Mouse (Mus musculus) C2C12 (cell line): Measurements from ENCODE around the gene Mink1. TPM values are rescaled to one million over a fixed set of nuclear protein-coding genes. Genes with fewer than 3 reads are reported as not detected.

Experiments used
- H3K27me3 ChIP-seq: one replicate; pipeline ENCODE4 v1.6.1; 2011; ENCODE audit not compliant: control insufficient read depth, insufficient read depth, insufficient read length
- H3K36me3 ChIP-seq: one replicate; pipeline ENCODE4 v1.6.1; 2011; ENCODE audit not compliant: control insufficient read depth, insufficient read depth
- H3K4me3 ChIP-seq: one replicate; pipeline ENCODE4 v1.5.1; 2011; ENCODE audit warnings: mild to moderate bottlenecking, control low read depth; ENCODE audit not compliant: poor library complexity, insufficient read depth, severe bottlenecking
- H3K79me2 ChIP-seq: one replicate; pipeline ENCODE4 v1.6.1; 2011; ENCODE audit not compliant: control insufficient read depth, insufficient read depth
- H3K79me3 ChIP-seq: one replicate; pipeline ENCODE4 v1.6.1; 2011; ENCODE audit warnings: low read depth, control low read depth
- H3ac ChIP-seq: one replicate; pipeline ENCODE3; 2011; ENCODE audit warnings: low read depth; ENCODE audit not compliant: control insufficient read depth, insufficient read length
- CEBPB ChIP-seq: IDR thresholded peaks from one replicate; pipeline ENCODE4 v1.6.1; 2011; ENCODE audit warnings: low read depth, mild to moderate bottlenecking, control low read depth, moderate library complexity
- CTCF ChIP-seq: IDR thresholded peaks from one replicate; pipeline ENCODE4 v1.5.1; 2011; ENCODE audit not compliant: control insufficient read depth, insufficient read depth, insufficient read length
- FOSL1 ChIP-seq: IDR thresholded peaks from one replicate; pipeline ENCODE4 v1.8.0; 2011; ENCODE audit warnings: mild to moderate bottlenecking, low read length; ENCODE audit not compliant: poor library complexity, insufficient read depth, severe bottlenecking
- MAX ChIP-seq: IDR thresholded peaks from one replicate; pipeline ENCODE4 v1.6.1; 2011; ENCODE audit warnings: mild to moderate bottlenecking, control low read depth
- MYOD1 ChIP-seq: IDR thresholded peaks from one replicate; pipeline ENCODE4 v1.6.1; 2011; ENCODE audit warnings: low read depth; ENCODE audit not compliant: control insufficient read depth, insufficient read length
- MYOG ChIP-seq: IDR thresholded peaks from one replicate; pipeline ENCODE4 v1.6.1; 2011; ENCODE audit not compliant: control insufficient read depth, insufficient read length; ENCODE audit errors: extremely low read depth
- USF1 ChIP-seq: IDR thresholded peaks from one replicate; pipeline ENCODE4 v1.6.1; 2011; ENCODE audit warnings: low read depth, mild to moderate bottlenecking, control low read depth, moderate library complexity
- polyA plus RNA-seq: library from polyadenylated mRNA; unstranded; fragments of >200 nt; fragmentation: generic; extraction: Trizol; gene quantifications from one replicate; pipeline ENCODE4 v1.2.1, GENCODE M21; 2012; ENCODE audit warnings: missing spikeins

The Mink1 gene
- polyA plus RNA-seq, 1 experiment, result 34.5 TPM

DNA sequence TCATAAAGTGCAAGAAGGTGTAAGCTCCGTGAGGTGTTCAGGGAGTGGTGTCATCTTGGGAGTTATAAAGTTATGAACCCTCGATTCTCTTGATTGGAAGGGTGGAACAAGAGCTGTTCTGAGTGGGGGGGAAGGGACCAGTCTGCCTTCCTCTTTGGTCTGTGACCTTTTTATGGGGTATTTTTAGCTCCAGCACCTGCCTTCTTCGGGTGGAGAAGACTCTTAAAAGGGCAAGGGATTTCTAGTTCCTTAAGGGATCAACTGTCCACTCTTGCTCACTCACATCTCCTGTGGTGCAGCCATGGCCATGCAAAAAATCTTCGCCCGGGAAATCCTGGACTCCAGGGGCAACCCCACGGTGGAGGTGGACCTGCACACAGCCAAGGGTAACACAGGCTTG is 94.9 kb downstream of the Mink1 start:
- Histone ChIP-seq H3K27me3 (no peaks in the 10 kb centered on the region), H3K4me3 (peak overlapping the region; percentile 99), H3K79me3 (peaks cover 59% of the 10 kb centered on the region), H3K36me3 (peaks cover 50% of the 10 kb centered on the region), H3ac (peak overlapping the region; percentile 74), H3K79me2 (peaks cover 90% of the 10 kb centered on the region)
- TF ChIP-seq CEBPB (no peak), MYOD1 (no peak), MYOG (no peak), CTCF (no peak)

DNA sequence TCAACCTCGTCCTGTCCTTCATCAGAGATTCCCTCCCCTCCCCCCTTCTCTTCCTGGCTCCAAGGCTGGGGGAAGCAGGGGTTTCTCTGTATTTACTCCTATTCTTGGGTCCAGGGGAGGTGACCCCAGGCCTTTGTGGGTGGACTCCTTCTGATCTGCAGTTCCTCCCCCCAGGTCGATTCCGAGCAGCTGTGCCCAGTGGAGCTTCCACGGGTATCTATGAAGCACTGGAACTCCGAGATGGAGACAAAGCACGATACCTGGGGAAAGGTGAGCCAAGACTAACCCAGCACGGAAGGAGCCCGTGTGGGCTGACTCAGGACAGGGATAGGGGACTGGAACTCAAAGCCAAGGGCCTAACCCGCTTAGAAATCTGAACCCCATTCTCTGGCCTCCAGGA is 95.3 kb downstream of the Mink1 start:
- no peak for TF ChIP-seq FOSL1
- TF ChIP-seq MAX, result no peak
- no peak for TF ChIP-seq CTCF
- TF ChIP-seq CEBPB, result no peak
- TF ChIP-seq MYOG, result no peak
- TF ChIP-seq USF1, result no peak
- TF ChIP-seq MYOD1, result no peak
- Histone ChIP-seq H3ac (peak overlapping the region; percentile 74), H3K36me3 (peaks cover 50% of the 10 kb centered on the region), H3K27me3 (no peaks in the 10 kb centered on the region), H3K79me2 (peaks cover 85% of the 10 kb centered on the region), H3K4me3 (peak overlapping the region; percentile 99), H3K79me3 (peaks cover 55% of the 10 kb centered on the region)

DNA sequence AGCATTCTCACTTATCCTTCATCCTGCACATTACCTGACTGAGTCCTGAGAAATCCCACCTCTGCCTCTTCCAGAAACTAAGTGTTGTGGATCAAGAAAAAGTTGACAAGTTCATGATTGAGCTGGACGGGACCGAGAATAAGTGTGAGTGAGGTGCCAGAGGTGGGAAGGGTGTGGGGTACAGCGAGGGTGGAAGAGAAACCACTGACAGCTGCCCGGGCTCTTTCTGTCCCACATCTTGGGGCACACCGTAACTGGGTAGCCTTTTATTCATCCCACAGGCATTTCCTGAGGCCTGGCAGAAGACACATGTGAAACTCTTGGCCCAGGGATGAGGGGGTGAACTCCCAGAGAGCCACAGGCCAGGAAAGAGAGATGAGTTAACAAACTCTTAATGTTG is 95.8 kb downstream of the Mink1 start:
- Histone ChIP-seq H3K27me3 (no peaks in the 10 kb centered on the region), H3K4me3 (peak overlapping the region; percentile 99)

DNA sequence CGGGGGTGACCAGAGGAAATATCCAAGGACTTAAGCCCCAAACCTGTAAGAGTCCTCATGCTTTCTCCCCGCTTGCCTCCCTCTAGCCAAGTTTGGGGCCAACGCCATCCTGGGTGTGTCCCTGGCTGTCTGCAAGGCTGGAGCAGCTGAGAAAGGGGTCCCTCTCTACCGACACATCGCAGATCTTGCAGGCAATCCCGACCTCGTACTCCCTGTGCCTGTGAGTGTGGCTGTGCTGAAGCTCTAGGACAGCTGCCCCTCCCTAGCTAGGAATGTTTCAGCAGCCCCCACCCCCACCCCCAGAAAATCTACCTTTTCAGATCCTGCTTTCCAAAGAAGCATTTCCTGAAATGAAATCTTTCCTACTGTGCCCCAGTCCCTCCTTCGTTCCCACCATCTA is 96.3 kb downstream of the Mink1 start:
- H3K36me3 ChIP-seq, result peaks cover 50% of the 10 kb centered on the region
- H3K79me2 ChIP-seq, result peaks cover 76% of the 10 kb centered on the region
- H3K4me3 ChIP-seq, result peak overlapping the region; percentile 16
- no peaks in the 10 kb centered on the region for H3K27me3 ChIP-seq
- peak overlapping the region; percentile 55 for H3ac ChIP-seq
- TF ChIP-seq MYOD1, result no peak
- TF ChIP-seq MYOG, result no peak
- TF ChIP-seq MAX, result peak; percentile 11
- TF ChIP-seq CTCF, result no peak
- no peak for TF ChIP-seq FOSL1
- peaks cover 46% of the 10 kb centered on the region for H3K79me3 ChIP-seq

More for the DNA sequence above, 95.8 kb downstream of the Mink1 start:
- Histone ChIP-seq H3ac (peak overlapping the region; percentile 74), H3K79me2 (peaks cover 80% of the 10 kb centered on the region), H3K79me3 (peaks cover 50% of the 10 kb centered on the region), H3K36me3 (peaks cover 48% of the 10 kb centered on the region)
- no peak for TF ChIP-seq CEBPB
- TF ChIP-seq FOSL1, result no peak
- peak; percentile 12 for TF ChIP-seq MAX
- TF ChIP-seq CTCF, result no peak
- TF ChIP-seq USF1, result no peak
- TF ChIP-seq MYOG, result no peak
- TF ChIP-seq MYOD1, result peak; percentile 51

DNA sequence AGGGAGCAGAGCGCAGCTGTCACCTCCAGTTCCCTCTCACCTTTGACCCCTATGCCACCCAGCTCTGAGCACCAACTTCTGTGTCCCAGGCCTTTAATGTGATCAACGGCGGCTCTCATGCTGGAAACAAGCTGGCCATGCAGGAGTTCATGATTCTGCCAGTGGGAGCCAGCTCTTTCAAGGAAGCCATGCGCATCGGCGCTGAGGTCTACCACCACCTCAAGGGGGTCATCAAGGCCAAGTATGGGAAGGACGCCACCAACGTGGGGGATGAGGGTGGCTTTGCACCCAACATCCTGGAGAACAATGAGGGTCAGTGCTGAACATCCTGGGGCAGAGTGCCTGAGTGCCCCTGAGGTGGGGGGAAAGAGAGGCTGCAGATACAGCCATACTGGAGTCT is 97.9 kb downstream of the Mink1 start:
- Histone ChIP-seq H3K27me3 (no peaks in the 10 kb centered on the region), H3K79me3 (peaks cover 46% of the 10 kb centered on the region), H3ac (no peak overlapping the region), H3K4me3 (no peak overlapping the region), H3K36me3 (peaks cover 64% of the 10 kb centered on the region), H3K79me2 (peaks cover 70% of the 10 kb centered on the region)
- TF ChIP-seq MYOG, result no peak
- TF ChIP-seq CTCF, result no peak
- TF ChIP-seq USF1, result no peak
- TF ChIP-seq FOSL1, result no peak
- TF ChIP-seq MAX, result no peak
- TF ChIP-seq MYOD1, result no peak
- TF ChIP-seq CEBPB, result no peak

DNA sequence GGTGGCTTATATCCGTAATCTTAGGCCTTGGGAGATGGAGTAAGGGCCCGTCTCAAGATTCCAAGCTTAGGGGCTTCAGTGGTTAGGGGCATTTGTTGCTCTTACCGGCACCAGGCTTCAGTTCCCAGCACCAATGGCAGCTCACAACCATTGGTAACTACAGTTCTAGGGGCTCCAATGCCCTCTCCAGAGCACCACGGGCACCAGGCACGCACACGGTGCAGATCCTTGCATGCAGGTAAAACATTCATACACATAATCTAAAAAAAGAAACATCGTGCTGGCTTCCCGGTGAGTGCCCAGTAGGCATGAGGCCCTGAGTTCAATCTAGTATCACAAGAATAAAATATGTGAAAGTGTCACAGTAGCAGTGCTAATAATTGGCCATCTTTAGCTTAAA is 100.4 kb downstream of the Mink1 start:
- no peak overlapping the region for H3K4me3 ChIP-seq
- no peak overlapping the region for H3ac ChIP-seq
- H3K79me3 ChIP-seq, result peaks cover 49% of the 10 kb centered on the region
- H3K27me3 ChIP-seq, result no peaks in the 10 kb centered on the region
- no peak for TF ChIP-seq FOSL1
- TF ChIP-seq MYOG, result no peak
- no peak for TF ChIP-seq USF1
- no peak for TF ChIP-seq MYOD1
- no peak for TF ChIP-seq CEBPB
- TF ChIP-seq MAX, result no peak
- TF ChIP-seq CTCF, result no peak
- peaks cover 64% of the 10 kb centered on the region for H3K36me3 ChIP-seq
- peaks cover 73% of the 10 kb centered on the region for H3K79me2 ChIP-seq

DNA sequence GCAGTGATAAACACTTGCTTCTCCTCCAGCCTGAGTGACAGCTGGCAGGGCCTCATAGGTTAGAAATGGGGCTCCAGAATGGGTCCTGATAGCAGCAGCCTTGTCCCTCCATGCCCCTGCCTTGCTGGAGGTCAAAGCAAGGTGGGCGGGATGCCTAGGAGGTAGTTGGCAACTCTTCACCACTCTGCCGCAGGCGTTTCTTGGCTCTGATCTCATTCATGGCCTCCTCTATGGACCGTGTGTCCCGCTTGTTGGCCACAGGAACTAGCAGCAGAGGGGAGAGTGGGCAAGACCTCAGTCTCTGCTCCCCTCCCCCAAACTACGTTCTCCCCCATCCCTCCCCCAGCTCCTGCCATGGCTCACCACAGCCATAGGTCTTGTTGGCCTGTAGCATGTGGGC is 101.3 kb downstream of the Mink1 start:
- Histone ChIP-seq H3K79me3 (peaks cover 41% of the 10 kb centered on the region), H3K36me3 (peaks cover 62% of the 10 kb centered on the region), H3K79me2 (peaks cover 64% of the 10 kb centered on the region), H3ac (no peak overlapping the region), H3K27me3 (no peaks in the 10 kb centered on the region), H3K4me3 (no peak overlapping the region)
- TF ChIP-seq CEBPB, result no peak
- TF ChIP-seq MAX, result no peak
- TF ChIP-seq CTCF, result no peak
- no peak for TF ChIP-seq MYOG
- TF ChIP-seq FOSL1, result no peak

Other genes with a start within 250 kb of the Mink1 start
- 0.04 TPM for gene Alox12e, start 240.3 kb upstream of the Mink1 start, polyA plus RNA-seq
- gene Alox15, start 210.8 kb upstream of the Mink1 start, polyA plus RNA-seq, result not detected
- gene Pelp1, start 152.8 kb upstream of the Mink1 start, polyA plus RNA-seq, result 40.6 TPM
- 27.6 TPM for gene Arrb2, start 130.2 kb upstream of the Mink1 start, polyA plus RNA-seq
- gene Med11, start 111.0 kb upstream of the Mink1 start, polyA plus RNA-seq, result 46.2 TPM
- gene Zmynd15, start 103.4 kb upstream of the Mink1 start, polyA plus RNA-seq, result 0.04 TPM
- 0.19 TPM for gene Cxcl16, start 102.9 kb upstream of the Mink1 start, polyA plus RNA-seq
- not detected for gene Tm4sf5, start 57.6 kb upstream of the Mink1 start, polyA plus RNA-seq
- gene Vmo1, start 48.3 kb upstream of the Mink1 start, polyA plus RNA-seq, result not detected
- not detected for gene Gltpd2, start 43.7 kb upstream of the Mink1 start, polyA plus RNA-seq
- gene Psmb6, start 37.5 kb upstream of the Mink1 start, polyA plus RNA-seq, result 658 TPM
- not detected for gene Gm40193, start 29.9 kb upstream of the Mink1 start, polyA plus RNA-seq
- gene Pld2, start 22.8 kb upstream of the Mink1 start, polyA plus RNA-seq, result 9.3 TPM
- not detected for gene 4930544D05Rik, start 53.0 kb downstream of the Mink1 start, polyA plus RNA-seq
- 0.08 TPM for gene Chrne, start 56.3 kb downstream of the Mink1 start, polyA plus RNA-seq
- gene Gp1ba, start 76.2 kb downstream of the Mink1 start, polyA plus RNA-seq, result 0.13 TPM
- gene Rnf167, start 84.4 kb downstream of the Mink1 start, polyA plus RNA-seq, result 9.0 TPM
- gene Slc25a11, start 84.6 kb downstream of the Mink1 start, polyA plus RNA-seq, result 136 TPM
- gene Pfn1, start 91.8 kb downstream of the Mink1 start, polyA plus RNA-seq, result 4,207 TPM
- gene Eno3, start 94.3 kb downstream of the Mink1 start, polyA plus RNA-seq, result 1,151 TPM
- 75.4 TPM for gene Spag7, start 106.5 kb downstream of the Mink1 start, polyA plus RNA-seq
- 9.0 TPM for gene Camta2, start 125.2 kb downstream of the Mink1 start, polyA plus RNA-seq
- gene Inca1, start 137.3 kb downstream of the Mink1 start, polyA plus RNA-seq, result 0.42 TPM
- gene Kif1c, start 137.7 kb downstream of the Mink1 start, polyA plus RNA-seq, result 99.8 TPM
- 1.1 TPM for gene Zfp3, start 201.3 kb downstream of the Mink1 start, polyA plus RNA-seq
- not detected for gene Scimp, start 249.7 kb downstream of the Mink1 start, polyA plus RNA-seq